Mouse (Mus musculus): ENCODE measurements around the gene Ybx2.

The Ybx2 gene

GRCm38 (mm10) chr11:69952274-69952673 is 16.7 kb downstream of the Ybx2 start:
- in situ Hi-C loops (cut with MboI; ENCODE audit: unreplicated experiment in 2 of 2): loop anchor here (5.0 to 10.0 kb wide), 6 partner anchors 50 to 267 kb away; partner anchors contain the start of genes Dvl2 (in 1 of the 2), Senp3 (in 1 of the 2), Tmem95 (in 1 of the 2) and Tnfsf13 (in 1 of the 2)

- in situ Hi-C loops (cut with MboI; ENCODE audit: unreplicated experiment in 2 of 2): loop anchor here (5.0 to 10.0 kb wide), 6 partner anchors 49 to 269 kb away; partner anchors contain the start of genes Dvl2 (in 1 of the 2), Senp3 (in 1 of the 2), Tmem95 (in 1 of the 2) and Tnfsf13 (in 1 of the 2)
Observed at GRCm38 (mm10) chr11:69953267-69953915, 17.8 kb downstream of the Ybx2 start.

GRCm38 (mm10) chr11:69955618-69956017 is 20.0 kb downstream of the Ybx2 start:
- in situ Hi-C loops (cut with MboI; ENCODE audit: unreplicated experiment in 2 of 2): loop anchor here (10.0 kb wide), 3 partner anchors 231 to 271 kb away; partner anchors contain the start of genes Senp3 (in 1 of the 2) and Tnfsf13 (in 1 of the 2)

- in situ Hi-C loops (cut with MboI; ENCODE audit: unreplicated experiment in 2 of 2): loop anchor here (10.0 kb wide), 3 partner anchors 231 to 271 kb away; partner anchors contain the start of genes Senp3 (in 1 of the 2) and Tnfsf13 (in 1 of the 2)
Observed at GRCm38 (mm10) chr11:69956218-69956617, 20.6 kb downstream of the Ybx2 start.

- in situ Hi-C loops (cut with MboI; ENCODE audit: unreplicated experiment in 2 of 2): no loop called here
Observed at GRCm38 (mm10) chr11:69960616-69961015, 25.0 kb downstream of the Ybx2 start.

GRCm38 (mm10) chr11:69961841-69962240 is 26.2 kb downstream of the Ybx2 start:
- in situ Hi-C loops (cut with MboI; ENCODE audit: unreplicated experiment in 2 of 2): no loop called here

- in situ Hi-C loops (cut with MboI; ENCODE audit: unreplicated experiment in 2 of 2): no loop called here
Observed at GRCm38 (mm10) chr11:69964650-69965270, 29.2 kb downstream of the Ybx2 start, which contains the start of gene Cldn7. TSS of gene Cldn7 (plus strand) at chr11:69964779.

- in situ Hi-C loops (cut with MboI; ENCODE audit: unreplicated experiment in 2 of 2): no loop called here
Observed at GRCm38 (mm10) chr11:69965271-69966005, 29.8 kb downstream of the Ybx2 start.

GRCm38 (mm10) chr11:69966006-69966859 is 30.6 kb downstream of the Ybx2 start:
- in situ Hi-C loops (cut with MboI; ENCODE audit: unreplicated experiment in 2 of 2): no loop called here

GRCm38 (mm10) chr11:69966860-69967517 is 31.4 kb downstream of the Ybx2 start:
- in situ Hi-C loops (cut with MboI; ENCODE audit: unreplicated experiment in 2 of 2): no loop called here

GRCm38 (mm10) chr11:69968793-69969192 is 33.2 kb downstream of the Ybx2 start:
- in situ Hi-C loops (cut with MboI; ENCODE audit: unreplicated experiment in 2 of 2): no loop called here

- in situ Hi-C loops (cut with MboI; ENCODE audit: unreplicated experiment in 2 of 2): no loop called here
Observed at GRCm38 (mm10) chr11:69970222-69970621, 34.6 kb downstream of the Ybx2 start.

GRCm38 (mm10) chr11:69970775-69971174 is 35.2 kb downstream of the Ybx2 start:
- in situ Hi-C loops (cut with MboI; ENCODE audit: unreplicated experiment in 2 of 2): no loop called here

GRCm38 (mm10) chr11:69974907-69975306 is 39.3 kb downstream of the Ybx2 start:
- in situ Hi-C loops (cut with MboI; ENCODE audit: unreplicated experiment in 2 of 2): loop anchor here in 1 of 2 experiments (25.0 kb wide), 2 partner anchors 563 to 913 kb away; partner anchors contain the start of genes Borcs6, Kdm6b and Tmem107

- in situ Hi-C loops (cut with MboI; ENCODE audit: unreplicated experiment in 2 of 2): loop anchor here in 1 of 2 experiments (25.0 kb wide), 2 partner anchors 564 to 914 kb away; partner anchors contain the start of genes Borcs6, Kdm6b and Tmem107
Observed at GRCm38 (mm10) chr11:69976271-69976670, 40.7 kb downstream of the Ybx2 start.

GRCm38 (mm10) chr11:69979827-69980195 is 44.2 kb downstream of the Ybx2 start:
- in situ Hi-C loops (cut with MboI; ENCODE audit: unreplicated experiment in 2 of 2): loop anchor here in 1 of 2 experiments (25.0 kb wide), 2 partner anchors 568 to 918 kb away; partner anchors contain the start of genes Borcs6, Kdm6b and Tmem107

GRCm38 (mm10) chr11:69980196-69981140 is 44.9 kb downstream of the Ybx2 start:
- in situ Hi-C loops (cut with MboI; ENCODE audit: unreplicated experiment in 2 of 2): loop anchor here in 1 of 2 experiments (25.0 kb wide), 2 partner anchors 568 to 918 kb away; partner anchors contain the start of genes Borcs6, Kdm6b and Tmem107
